Mouse (Mus musculus) hindbrain, embryonic 13.5 days (tissue): ENCODE data around the gene Trim29. TPM values are rescaled to one million over a fixed set of nuclear protein-coding genes. Genes with fewer than 3 reads are reported as not detected.

Source experiments
- ATAC-seq: fragments of 200-750 bp; cut with Nextera tagmentation; 2 replicates; pipeline ENCODE4 v1.8.0; 2017; ENCODE audit warnings: moderate TSS enrichment; ENCODE audit not compliant: low FRiP score
- H3K27ac ChIP-seq: fragments of 300-500 bp; sonication (generic); 2 replicates; pipeline ENCODE4 v1.5.1; 2015; ENCODE audit warnings: inconsistent platforms, mild to moderate bottlenecking, moderate library complexity
- H3K27me3 ChIP-seq: fragments of 300-500 bp; sonication (generic); 2 replicates; pipeline ENCODE4 v1.6.1; 2015; ENCODE audit warnings: mild to moderate bottlenecking, inconsistent platforms
- H3K36me3 ChIP-seq: fragments of 300-500 bp; sonication (generic); 2 replicates; pipeline ENCODE4 v1.6.1; 2015; ENCODE audit warnings: mild to moderate bottlenecking, inconsistent platforms
- H3K4me1 ChIP-seq: fragments of 300-500 bp; sonication (generic); replicated peaks from 2 replicates; pipeline ENCODE4 v1.6.1; 2015; ENCODE audit warnings: inconsistent platforms
- H3K4me2 ChIP-seq: fragments of 300-500 bp; sonication (generic); 2 replicates; pipeline ENCODE4 v1.6.1; 2015; ENCODE audit warnings: inconsistent platforms, mild to moderate bottlenecking, moderate library complexity
- H3K4me3 ChIP-seq: fragments of 300-500 bp; sonication (generic); 2 replicates; pipeline ENCODE4 v1.5.1; 2015; ENCODE audit warnings: mild to moderate bottlenecking, inconsistent platforms
- H3K9ac ChIP-seq: fragments of 300-500 bp; sonication (generic); 2 replicates; pipeline ENCODE4 v1.6.1; 2015; ENCODE audit warnings: mild to moderate bottlenecking, inconsistent platforms
- H3K9me3 ChIP-seq: fragments of 300-500 bp; sonication (generic); 2 replicates; pipeline ENCODE4 v1.6.1; 2016; ENCODE audit warnings: inconsistent platforms
- WGBS: fragments of 180-500 bp; shearing (Covaris S2); methylation state at CpG from one replicate; pipeline ENCODE4 v1.1.7; 2015; 5-methylcytosine and 5-hydroxymethylcytosine counted together
- polyA plus RNA-seq: library from polyadenylated mRNA; unstranded; fragments of >200 nt; fragmentation: Nextera tagmentation; extraction: Ambion mirVana; gene quantifications from 2 replicates; pipeline ENCODE4 v1.2.1, GENCODE M21; 2015

The Trim29 gene
- not detected in 2 replicates for polyA plus RNA-seq

GRCm38 (mm10) chr9:43310538-43310937 lies at the start of gene Trim29:
Gene Trim29 (plus strand): TSS chr9:43310848.
- H3K9ac ChIP-seq = no peak within 1 kb of the TSS
- H3K4me1 ChIP-seq = 0 out of 2 replicates have a peak, but pooled peaks cover 2% of the 10 kb centered on the region
- no peak within 1 kb of the TSS for H3K4me2 ChIP-seq
- H3K27me3 ChIP-seq = peaks cover 8% of the 10 kb centered on the region; the same call in 1 of the 2 replicates
- no peaks in the 10 kb centered on the region for H3K36me3 ChIP-seq
- WGBS = 68% methylated on average over 12 of the region's 12 CpGs
- H3K9me3 ChIP-seq = no peaks in the 10 kb centered on the region
- no peak within 1 kb of the TSS for H3K4me3 ChIP-seq
- H3K27ac ChIP-seq = no peak within 1 kb of the TSS
- no peak for ATAC-seq

GRCm38 (mm10) chr9:43261124-43261907 lies 49.3 kb upstream of the Trim29 start:
- H3K27ac ChIP-seq = no peak overlapping the region
- H3K4me3 ChIP-seq = no peak overlapping the region
- H3K4me2 ChIP-seq = no peak overlapping the region
- no peaks in the 10 kb centered on the region for H3K9me3 ChIP-seq
- no peaks in the 10 kb centered on the region; the same call in 1 of the 2 replicates for H3K4me1 ChIP-seq
- 71% methylated on average over 4 of the region's 4 CpGs for WGBS
- peaks cover 24% of the 10 kb centered on the region for H3K27me3 ChIP-seq
- no peak for ATAC-seq
- no peaks in the 10 kb centered on the region for H3K36me3 ChIP-seq
- no peak overlapping the region for H3K9ac ChIP-seq

- Histone ChIP-seq H3K4me1 (no peaks in the 10 kb centered on the region; the same call in 1 of the 2 replicates), H3K27me3 (peaks cover 29% of the 10 kb centered on the region), H3K9ac (no peak overlapping the region), H3K36me3 (no peaks in the 10 kb centered on the region), H3K9me3 (no peaks in the 10 kb centered on the region), H3K4me3 (no peak overlapping the region), H3K27ac (no peak overlapping the region), H3K4me2 (no peak overlapping the region)
- ATAC-seq = no peak
- WGBS = 40% methylated on average over 2 of the region's 2 CpGs
Observed at GRCm38 (mm10) chr9:43261941-43262340, 48.7 kb upstream of the Trim29 start.

GRCm38 (mm10) chr9:43262390-43262789 lies 48.3 kb upstream of the Trim29 start:
- ATAC-seq = no peak
- Histone ChIP-seq H3K27me3 (peaks cover 33% of the 10 kb centered on the region), H3K36me3 (no peaks in the 10 kb centered on the region), H3K4me1 (no peaks in the 10 kb centered on the region; the same call in 1 of the 2 replicates), H3K9ac (no peak overlapping the region), H3K4me2 (no peak overlapping the region), H3K4me3 (no peak overlapping the region), H3K27ac (no peak overlapping the region), H3K9me3 (no peaks in the 10 kb centered on the region)
- 68% methylated on average over 4 of the region's 4 CpGs for WGBS

- no peak overlapping the region for H3K27ac ChIP-seq
- no peaks in the 10 kb centered on the region for H3K36me3 ChIP-seq
- WGBS = 79% methylated on average over 9 of the region's 9 CpGs
- no peak for ATAC-seq
- no peak overlapping the region for H3K4me3 ChIP-seq
- H3K4me1 ChIP-seq = no peaks in the 10 kb centered on the region; the same call in 1 of the 2 replicates
- H3K9ac ChIP-seq = no peak overlapping the region
- H3K4me2 ChIP-seq = no peak overlapping the region
- no peaks in the 10 kb centered on the region for H3K9me3 ChIP-seq
- H3K27me3 ChIP-seq = peaks cover 36% of the 10 kb centered on the region
Observed at GRCm38 (mm10) chr9:43262811-43263550, 47.7 kb upstream of the Trim29 start.

- no peak overlapping the region for H3K9ac ChIP-seq
- H3K4me2 ChIP-seq = no peak overlapping the region
- ATAC-seq = no peak
- H3K27me3 ChIP-seq = peaks cover 38% of the 10 kb centered on the region
- H3K27ac ChIP-seq = no peak overlapping the region
- H3K4me3 ChIP-seq = no peak overlapping the region
- no peaks in the 10 kb centered on the region for H3K36me3 ChIP-seq
- 12% methylated on average over 11 of the region's 11 CpGs for WGBS
- no peaks in the 10 kb centered on the region for H3K9me3 ChIP-seq
- no peaks in the 10 kb centered on the region; the same call in 1 of the 2 replicates for H3K4me1 ChIP-seq
Observed at GRCm38 (mm10) chr9:43263946-43264451, 46.6 kb upstream of the Trim29 start.

GRCm38 (mm10) chr9:43265194-43265593 lies 45.5 kb upstream of the Trim29 start:
- Histone ChIP-seq H3K9me3 (no peaks in the 10 kb centered on the region), H3K4me2 (no peak overlapping the region), H3K4me1 (peaks cover 2% of the 10 kb centered on the region), H3K36me3 (no peaks in the 10 kb centered on the region), H3K4me3 (no peak overlapping the region), H3K9ac (no peak overlapping the region), H3K27ac (no peak overlapping the region), H3K27me3 (peaks cover 50% of the 10 kb centered on the region)
- no peak for ATAC-seq
- 46% methylated on average over 9 of the region's 9 CpGs for WGBS

- Histone ChIP-seq H3K9me3 (no peaks in the 10 kb centered on the region), H3K27me3 (peaks cover 68% of the 10 kb centered on the region), H3K27ac (no peak overlapping the region), H3K36me3 (no peaks in the 10 kb centered on the region), H3K4me1 (peaks cover 15% of the 10 kb centered on the region), H3K9ac (no peak overlapping the region), H3K4me2 (no peak overlapping the region), H3K4me3 (no peak overlapping the region)
- WGBS = 81% methylated on average over 8 of the region's 8 CpGs
- ATAC-seq = no peak
Observed at GRCm38 (mm10) chr9:43267357-43267756, 43.3 kb upstream of the Trim29 start.

GRCm38 (mm10) chr9:43269166-43269565 lies 41.5 kb upstream of the Trim29 start:
- H3K36me3 ChIP-seq = no peaks in the 10 kb centered on the region
- no peak overlapping the region for H3K4me2 ChIP-seq
- H3K9ac ChIP-seq = no peak overlapping the region
- peaks cover 18% of the 10 kb centered on the region for H3K4me1 ChIP-seq
- peaks cover 75% of the 10 kb centered on the region for H3K27me3 ChIP-seq
- H3K4me3 ChIP-seq = no peak overlapping the region
- WGBS = 4% methylated on average over 8 of the region's 8 CpGs
- no peak overlapping the region for H3K27ac ChIP-seq
- no peaks in the 10 kb centered on the region for H3K9me3 ChIP-seq
- ATAC-seq = no peak

- WGBS = 1% methylated on average over 17 of the region's 17 CpGs
- H3K9ac ChIP-seq = 0 out of 2 replicates have a peak overlapping the region, but pooled peaks have one; percentile 46
Observed at GRCm38 (mm10) chr9:43270723-43271252, 39.9 kb upstream of the Trim29 start.

GRCm38 (mm10) chr9:43271761-43272518 lies 38.7 kb upstream of the Trim29 start:
- H3K4me3 ChIP-seq = no peak overlapping the region
- H3K4me2 ChIP-seq = no peak overlapping the region
- no peak for ATAC-seq
- peaks cover 72% of the 10 kb centered on the region for H3K27me3 ChIP-seq
- H3K4me1 ChIP-seq = peaks cover 18% of the 10 kb centered on the region
- H3K9me3 ChIP-seq = no peaks in the 10 kb centered on the region
- peak overlapping the region; percentile 15; the same call in 1 of the 2 replicates for H3K9ac ChIP-seq
- no peaks in the 10 kb centered on the region for H3K36me3 ChIP-seq
- H3K27ac ChIP-seq = no peak overlapping the region
- 39% methylated on average over 14 of the region's 14 CpGs for WGBS

More at GRCm38 (mm10) chr9:43270723-43271252, 39.9 kb upstream of the Trim29 start:
- ATAC-seq = no peak
- Histone ChIP-seq H3K4me2 (peak overlapping the region; percentile 47), H3K36me3 (no peaks in the 10 kb centered on the region), H3K9me3 (no peaks in the 10 kb centered on the region), H3K4me1 (peaks cover 18% of the 10 kb centered on the region), H3K27me3 (peaks cover 75% of the 10 kb centered on the region), H3K27ac (no peak overlapping the region), H3K4me3 (peak overlapping the region; percentile 23)
